Mouse (Mus musculus): ENCODE measurements around the gene Rcc1l.

Rcc1l gene

GRCm38 (mm10) chr5:134182172-134182571, 5.6 kb upstream of the Rcc1l start:
- Histone ChIP-seq H3K36me3 (ENCODE audit: insufficient read depth, low read length) (peaks cover 6% of the 10 kb centered on the region; the same call in 1 of the 2 replicates), H3K4me1 (replicated peaks; ENCODE audit: low read depth, low read length) (peaks cover 69% of the 10 kb centered on the region), H3K4me3 (replicated peaks; ENCODE audit: low read length) (peak overlapping the region; percentile 87), H3K9me3 (ENCODE audit: low read length) (no peaks in the 10 kb centered on the region), H3K27me3 (ENCODE audit: insufficient read depth, low read length) (no peaks in the 10 kb centered on the region)
- no peak for TF ChIP-seq NANOG (IDR thresholded peaks at IDR 0.05; ENCODE audit: borderline replicate concordance, low read length)
- no peak for TF ChIP-seq CTCF (conservative IDR thresholded peaks at IDR 0.05; ENCODE audit: low read length)
- TF ChIP-seq POU5F1 (IDR thresholded peaks at IDR 0.05; ENCODE audit: borderline replicate concordance, low read length), result no peak

- Histone ChIP-seq H3K4me3 (replicated peaks; ENCODE audit: low read length) (no peak overlapping the region), H3K4me1 (replicated peaks; ENCODE audit: low read depth, low read length) (peaks cover 71% of the 10 kb centered on the region), H3K27me3 (ENCODE audit: insufficient read depth, low read length) (no peaks in the 10 kb centered on the region), H3K9me3 (ENCODE audit: low read length) (no peaks in the 10 kb centered on the region), H3K36me3 (ENCODE audit: insufficient read depth, low read length) (peaks cover 6% of the 10 kb centered on the region; the same call in 1 of the 2 replicates)
- TF ChIP-seq CTCF (conservative IDR thresholded peaks at IDR 0.05; ENCODE audit: low read length), result peak; percentile 76
- TF ChIP-seq POU5F1 (IDR thresholded peaks at IDR 0.05; ENCODE audit: borderline replicate concordance, low read length), result no peak
Measured at GRCm38 (mm10) chr5:134179871-134180270, 3.3 kb upstream of the Rcc1l start.

- TF ChIP-seq POU5F1 (IDR thresholded peaks at IDR 0.05; ENCODE audit: borderline replicate concordance, low read length) (no peak), CTCF (conservative IDR thresholded peaks at IDR 0.05; ENCODE audit: low read length) (no peak), NANOG (IDR thresholded peaks at IDR 0.05; ENCODE audit: borderline replicate concordance, low read length) (no peak)
- Histone ChIP-seq H3K27me3 (ENCODE audit: insufficient read depth, low read length) (no peaks in the 10 kb centered on the region), H3K4me3 (replicated peaks; ENCODE audit: low read length) (peak overlapping the region; percentile 49), H3K4me1 (replicated peaks; ENCODE audit: low read depth, low read length) (peaks cover 84% of the 10 kb centered on the region), H3K36me3 (ENCODE audit: insufficient read depth, low read length) (peaks cover 13% of the 10 kb centered on the region), H3K9me3 (ENCODE audit: low read length) (no peaks in the 10 kb centered on the region)
Measured at GRCm38 (mm10) chr5:134178536-134178935, 2.0 kb upstream of the Rcc1l start.

- Histone ChIP-seq H3K36me3 (ENCODE audit: insufficient read depth, low read length) (peaks cover 30% of the 10 kb centered on the region), H3K4me1 (replicated peaks; ENCODE audit: low read depth, low read length) (peaks cover 83% of the 10 kb centered on the region), H3K9me3 (ENCODE audit: low read length) (no peaks in the 10 kb centered on the region), H3K4me3 (replicated peaks; ENCODE audit: low read length) (peak overlapping the region; percentile 97), H3K27me3 (ENCODE audit: insufficient read depth, low read length) (no peaks in the 10 kb centered on the region)
- TF ChIP-seq CTCF (conservative IDR thresholded peaks at IDR 0.05; ENCODE audit: low read length) (no peak), NANOG (IDR thresholded peaks at IDR 0.05; ENCODE audit: borderline replicate concordance, low read length) (no peak), POU5F1 (IDR thresholded peaks at IDR 0.05; ENCODE audit: borderline replicate concordance, low read length) (no peak)
Measured at GRCm38 (mm10) chr5:134175696-134176095, 878 bp downstream of the Rcc1l start.

- Histone ChIP-seq H3K36me3 (ENCODE audit: insufficient read depth, low read length) (peaks cover 47% of the 10 kb centered on the region), H3K9me3 (ENCODE audit: low read length) (no peaks in the 10 kb centered on the region), H3K27me3 (ENCODE audit: insufficient read depth, low read length) (no peaks in the 10 kb centered on the region), H3K4me1 (replicated peaks; ENCODE audit: low read depth, low read length) (peaks cover 80% of the 10 kb centered on the region), H3K4me3 (replicated peaks; ENCODE audit: low read length) (no peak overlapping the region)
- TF ChIP-seq NANOG (IDR thresholded peaks at IDR 0.05; ENCODE audit: borderline replicate concordance, low read length) (no peak), CTCF (conservative IDR thresholded peaks at IDR 0.05; ENCODE audit: low read length) (peak; percentile 97), POU5F1 (IDR thresholded peaks at IDR 0.05; ENCODE audit: borderline replicate concordance, low read length) (no peak)
Measured at GRCm38 (mm10) chr5:134173206-134173605, 3.4 kb downstream of the Rcc1l start.

GRCm38 (mm10) chr5:134170167-134170566, 6.4 kb downstream of the Rcc1l start:
- TF ChIP-seq CTCF (conservative IDR thresholded peaks at IDR 0.05; ENCODE audit: low read length), result no peak
- TF ChIP-seq POU5F1 (IDR thresholded peaks at IDR 0.05; ENCODE audit: borderline replicate concordance, low read length), result no peak
- no peak for TF ChIP-seq NANOG (IDR thresholded peaks at IDR 0.05; ENCODE audit: borderline replicate concordance, low read length)
- Histone ChIP-seq H3K27me3 (ENCODE audit: insufficient read depth, low read length) (no peaks in the 10 kb centered on the region), H3K4me1 (replicated peaks; ENCODE audit: low read depth, low read length) (peaks cover 77% of the 10 kb centered on the region), H3K36me3 (ENCODE audit: insufficient read depth, low read length) (peaks cover 77% of the 10 kb centered on the region), H3K4me3 (replicated peaks; ENCODE audit: low read length) (no peak overlapping the region), H3K9me3 (ENCODE audit: low read length) (no peaks in the 10 kb centered on the region)

GRCm38 (mm10) chr5:134169231-134169630, 7.3 kb downstream of the Rcc1l start:
- Histone ChIP-seq H3K9me3 (ENCODE audit: low read length) (no peaks in the 10 kb centered on the region), H3K4me1 (replicated peaks; ENCODE audit: low read depth, low read length) (peaks cover 75% of the 10 kb centered on the region), H3K27me3 (ENCODE audit: insufficient read depth, low read length) (no peaks in the 10 kb centered on the region), H3K4me3 (replicated peaks; ENCODE audit: low read length) (peak overlapping the region; percentile 46; the same call in 1 of the 2 replicates), H3K36me3 (ENCODE audit: insufficient read depth, low read length) (peaks cover 84% of the 10 kb centered on the region)
- TF ChIP-seq NANOG (IDR thresholded peaks at IDR 0.05; ENCODE audit: borderline replicate concordance, low read length) (no peak), CTCF (conservative IDR thresholded peaks at IDR 0.05; ENCODE audit: low read length) (no peak), POU5F1 (IDR thresholded peaks at IDR 0.05; ENCODE audit: borderline replicate concordance, low read length) (no peak)

DNA sequence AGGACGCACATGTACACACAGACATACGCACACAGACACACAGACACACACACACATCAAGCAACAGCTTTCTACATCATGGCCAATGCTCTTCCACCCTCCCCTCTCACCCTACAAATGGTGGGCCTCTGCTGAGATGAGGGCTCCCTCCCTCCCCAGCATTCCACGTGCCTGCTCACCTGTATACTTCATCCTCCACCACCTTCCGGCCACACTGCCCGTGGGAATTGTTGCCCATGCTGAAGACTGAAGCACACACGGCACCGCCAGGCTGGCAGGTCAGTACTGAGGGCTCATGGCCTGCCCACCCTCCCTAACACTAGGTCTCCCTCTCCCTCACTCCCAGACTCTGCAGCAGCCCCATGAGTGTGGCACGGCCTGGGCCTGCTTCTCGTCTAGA, 8.5 kb downstream of the Rcc1l start:
- Histone ChIP-seq H3K36me3 (ENCODE audit: insufficient read depth, low read length) (peaks cover 90% of the 10 kb centered on the region), H3K4me1 (replicated peaks; ENCODE audit: low read depth, low read length) (peaks cover 64% of the 10 kb centered on the region), H3K4me3 (replicated peaks; ENCODE audit: low read length) (peak overlapping the region; percentile 63), H3K27me3 (ENCODE audit: insufficient read depth, low read length) (no peaks in the 10 kb centered on the region), H3K9me3 (ENCODE audit: low read length) (no peaks in the 10 kb centered on the region)
- TF ChIP-seq CTCF (conservative IDR thresholded peaks at IDR 0.05; ENCODE audit: low read length) (no peak), POU5F1 (IDR thresholded peaks at IDR 0.05; ENCODE audit: borderline replicate concordance, low read length) (no peak), NANOG (IDR thresholded peaks at IDR 0.05; ENCODE audit: borderline replicate concordance, low read length) (no peak)

DNA sequence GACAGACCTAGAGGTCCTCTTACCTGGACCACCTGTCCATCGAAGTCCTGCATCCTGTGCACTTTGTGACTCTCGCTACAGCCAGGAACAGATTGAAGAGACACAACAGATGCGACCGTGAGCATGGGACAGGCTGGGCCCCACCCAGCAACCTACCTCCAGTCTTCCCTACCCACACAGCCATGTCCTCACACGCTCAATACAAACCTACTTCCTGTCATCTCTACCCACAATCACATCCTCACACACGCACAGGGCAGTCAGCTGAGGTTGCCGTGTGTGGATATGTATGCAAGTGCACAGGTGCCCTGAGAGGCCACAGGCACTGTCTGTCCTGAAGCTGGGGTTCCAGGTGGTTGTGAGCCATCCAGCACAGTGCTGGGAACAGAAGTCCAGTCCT, 9.9 kb downstream of the Rcc1l start:
- Histone ChIP-seq H3K27me3 (ENCODE audit: insufficient read depth, low read length) (no peaks in the 10 kb centered on the region), H3K4me3 (replicated peaks; ENCODE audit: low read length) (no peak overlapping the region), H3K4me1 (replicated peaks; ENCODE audit: low read depth, low read length) (peaks cover 54% of the 10 kb centered on the region), H3K9me3 (ENCODE audit: low read length) (no peaks in the 10 kb centered on the region), H3K36me3 (ENCODE audit: insufficient read depth, low read length) (peaks cover 90% of the 10 kb centered on the region)
- no peak for TF ChIP-seq POU5F1 (IDR thresholded peaks at IDR 0.05; ENCODE audit: borderline replicate concordance, low read length)
- no peak for TF ChIP-seq CTCF (conservative IDR thresholded peaks at IDR 0.05; ENCODE audit: low read length)
- TF ChIP-seq NANOG (IDR thresholded peaks at IDR 0.05; ENCODE audit: borderline replicate concordance, low read length), result no peak

Measured in E14TG2a.4 (cell line).